Mouse (Mus musculus) right cerebral cortex, postnatal 4 days (tissue): ENCODE results near the gene Pdgfa.

Source experiments
- DNase-seq: peaks from one replicate; pipeline ENCODE4 v3.0.0-alpha.2; 2022

Gene Pdgfa

DNA sequence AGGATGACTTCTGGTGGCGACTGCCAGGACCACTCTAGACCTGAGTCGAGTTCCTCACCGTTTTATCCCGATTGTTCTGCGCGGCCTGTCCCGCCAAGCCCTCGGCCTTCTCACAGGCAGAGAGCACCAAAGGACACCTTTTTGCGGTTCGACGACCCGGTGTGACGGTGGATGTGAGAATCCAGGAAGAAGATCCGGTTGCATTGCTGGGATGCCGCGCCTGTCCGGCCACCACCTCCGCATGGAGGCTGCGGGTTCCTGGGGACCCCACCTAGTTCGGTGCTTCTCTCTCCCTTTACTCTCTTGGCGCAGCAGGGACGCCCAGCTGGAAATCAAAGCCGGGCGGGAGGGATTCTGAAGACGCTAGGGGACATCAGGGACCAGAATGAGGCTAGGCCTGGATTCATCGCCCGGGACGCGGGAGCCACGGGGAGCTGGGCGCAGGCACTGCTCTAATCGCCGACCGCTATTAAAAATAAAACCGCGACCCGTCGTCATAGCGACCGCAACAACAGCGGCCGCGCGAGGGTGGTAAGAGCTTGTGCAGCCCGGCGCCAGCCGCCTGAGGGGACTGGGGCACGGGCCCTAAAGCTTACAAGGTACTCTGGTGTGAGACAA is at the start of gene Pdgfa:
Pdgfa (minus strand) TSS at position 200 of the 618 bp plus-strand sequence.
- peak; percentile 55 for DNase-seq

DNA sequence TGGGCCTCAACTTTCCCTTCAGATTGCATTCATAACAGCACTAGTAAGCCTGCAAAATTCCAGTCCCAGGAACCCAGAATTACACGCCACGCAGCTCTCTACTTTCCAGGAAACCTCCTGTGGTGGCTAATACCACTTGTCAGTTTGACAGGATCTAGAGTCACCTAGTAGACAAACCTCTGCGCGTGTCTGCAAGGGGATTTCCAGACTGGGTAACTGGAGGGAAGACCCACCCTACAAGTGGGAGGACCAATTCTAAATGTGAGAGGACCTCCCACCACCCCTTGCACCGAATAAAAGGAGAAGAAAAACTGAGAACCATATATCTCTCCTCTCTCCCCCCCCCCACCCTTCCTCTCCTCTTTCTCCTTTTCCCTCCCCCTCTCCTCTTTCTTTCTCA is 49.5 kb upstream of the Pdgfa start:
- no peak for DNase-seq

DNA sequence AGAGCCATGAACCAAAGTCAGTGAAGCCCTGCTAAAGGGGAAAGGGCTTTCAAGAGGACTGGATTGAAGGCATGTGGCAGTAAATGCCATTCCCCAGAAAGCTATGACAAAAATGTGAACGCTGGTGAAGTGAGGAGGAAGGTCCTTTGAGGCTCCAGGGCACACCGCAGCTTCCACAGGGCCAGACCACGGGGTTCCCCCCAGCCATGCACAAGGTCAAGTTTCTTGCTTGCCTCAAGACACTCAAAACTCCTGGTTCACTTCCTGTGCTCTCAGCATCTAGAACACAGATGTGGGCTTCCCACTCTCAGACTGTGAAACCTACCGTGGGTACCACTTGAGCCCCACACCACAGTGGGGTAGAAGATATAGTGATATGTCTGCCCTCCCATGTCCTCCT is 46.4 kb upstream of the Pdgfa start:
- no peak for DNase-seq

DNA sequence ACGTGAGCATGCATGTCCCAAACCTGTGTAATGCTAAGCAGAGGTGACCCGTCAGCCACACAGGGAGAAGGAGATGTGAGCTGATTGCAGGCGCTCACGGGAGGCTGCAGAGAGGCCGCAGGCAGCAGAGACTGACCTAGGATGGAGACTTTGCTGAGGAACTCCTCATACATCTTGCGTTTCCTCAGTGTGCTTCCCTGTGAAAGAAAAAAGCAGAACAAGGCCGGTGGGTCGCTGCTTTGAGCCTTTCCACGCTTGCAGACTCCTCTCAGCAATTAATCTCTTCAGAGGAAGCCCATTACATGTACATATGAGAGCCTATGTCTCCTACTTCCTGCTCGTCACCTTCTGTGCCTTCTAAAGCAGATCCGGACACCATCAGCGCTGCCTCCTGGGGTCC is 45.1 kb upstream of the Pdgfa start:
- no peak for DNase-seq

DNA sequence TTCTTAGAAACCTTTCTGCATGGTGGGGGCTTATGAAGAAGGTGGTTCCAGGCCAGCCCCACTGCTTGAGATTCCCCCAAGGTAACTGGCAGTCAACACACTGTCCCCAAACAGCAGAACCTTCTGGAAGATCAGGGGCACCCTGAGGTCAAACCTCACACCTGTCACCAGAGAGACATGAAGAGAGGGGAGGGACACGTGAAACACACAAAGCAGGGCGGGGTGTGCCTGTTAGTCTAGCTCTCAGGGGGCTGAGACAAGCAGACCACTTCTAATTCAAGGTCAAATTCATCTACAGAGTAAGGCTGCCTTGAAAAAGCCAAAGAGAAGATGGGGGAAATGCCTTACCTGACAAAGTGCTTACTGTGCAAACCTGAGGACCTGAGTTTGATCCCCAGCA is 38.0 kb upstream of the Pdgfa start:
- DNase-seq, result no peak

DNA sequence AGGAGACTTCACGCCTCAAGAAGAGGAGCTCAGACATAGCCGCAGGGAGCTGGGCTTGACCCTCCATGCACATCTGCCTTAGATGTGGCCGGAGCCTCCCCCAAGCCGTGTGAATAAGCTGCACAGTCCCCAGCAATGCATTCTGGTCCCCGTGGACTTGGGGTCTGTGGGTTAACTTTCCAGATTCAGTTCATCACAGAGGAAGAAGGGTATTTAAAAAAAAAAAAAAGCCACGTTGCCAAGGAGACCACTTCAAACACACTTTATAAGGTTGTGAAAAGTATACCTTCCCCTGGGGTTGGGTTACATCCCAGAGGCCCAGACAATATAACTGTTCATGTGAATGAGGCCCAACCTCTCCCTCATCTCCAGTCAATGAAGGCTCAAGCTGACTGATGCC is 37.6 kb upstream of the Pdgfa start:
- DNase-seq, result no peak

DNA sequence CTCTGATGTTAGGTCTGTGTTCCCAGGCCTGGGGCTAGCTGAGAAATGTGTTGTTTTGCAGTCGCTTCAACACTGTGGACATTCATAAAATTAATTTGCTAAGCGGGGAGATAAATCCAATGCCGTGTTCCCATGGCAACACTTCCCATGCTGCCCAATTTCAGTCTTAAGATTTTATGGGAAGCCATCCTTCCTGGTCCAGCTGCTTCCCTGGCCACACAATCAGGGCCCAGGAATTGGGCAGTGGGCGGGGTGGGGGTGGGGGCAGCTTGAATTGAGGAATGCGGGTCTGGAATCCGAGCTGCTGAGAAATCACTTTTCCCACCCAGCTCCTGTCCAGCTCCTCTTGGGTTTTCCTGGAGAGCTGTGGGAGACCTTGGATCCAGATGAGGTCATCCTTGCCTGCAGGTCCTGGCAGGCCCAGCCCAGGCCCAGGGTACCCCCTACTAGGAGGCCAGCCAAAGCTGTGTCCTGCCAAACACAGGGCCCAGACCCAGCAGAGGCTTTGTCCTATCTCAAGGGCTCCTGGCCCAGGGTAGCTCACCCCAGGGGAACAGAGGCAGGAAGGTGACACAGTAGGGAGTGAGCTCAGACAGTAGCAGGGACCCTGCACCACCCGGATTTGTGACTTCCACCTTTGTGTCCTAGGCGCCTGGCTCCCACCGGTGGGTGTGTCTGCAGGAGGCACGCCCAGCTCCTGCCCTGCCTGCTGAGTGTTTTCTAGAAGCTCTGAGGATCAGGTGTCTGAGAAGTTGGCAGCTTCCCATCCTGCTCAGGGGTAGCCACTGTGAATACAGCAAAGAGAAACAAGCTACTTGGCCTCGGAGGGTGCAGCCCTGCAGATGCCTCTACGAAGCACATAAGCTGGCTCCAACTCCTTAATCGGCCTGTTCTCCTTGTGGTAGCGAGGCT is 36.5 kb upstream of the Pdgfa start:
- DNase-seq, result no peak

DNA sequence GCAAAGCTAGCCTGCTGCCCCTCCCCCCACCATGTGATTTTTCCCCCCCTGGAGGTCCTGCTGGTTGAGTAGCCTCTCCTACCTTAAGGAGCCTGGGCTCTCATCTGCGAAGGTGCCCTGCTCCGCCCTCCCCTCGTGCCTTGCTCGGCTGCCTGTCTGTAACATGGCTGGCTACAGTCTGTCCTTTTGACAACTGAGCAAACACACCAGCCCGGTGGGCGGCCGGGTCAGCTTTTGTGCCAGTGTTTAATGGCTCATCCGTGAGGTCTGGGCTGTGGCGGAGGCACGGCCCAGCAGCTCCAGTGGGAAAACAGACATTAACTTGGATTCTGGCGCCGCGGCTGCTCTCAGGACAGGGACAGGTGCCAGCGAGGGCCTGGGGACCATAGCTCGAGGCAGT is 30.4 kb upstream of the Pdgfa start:
- no peak for DNase-seq

DNA sequence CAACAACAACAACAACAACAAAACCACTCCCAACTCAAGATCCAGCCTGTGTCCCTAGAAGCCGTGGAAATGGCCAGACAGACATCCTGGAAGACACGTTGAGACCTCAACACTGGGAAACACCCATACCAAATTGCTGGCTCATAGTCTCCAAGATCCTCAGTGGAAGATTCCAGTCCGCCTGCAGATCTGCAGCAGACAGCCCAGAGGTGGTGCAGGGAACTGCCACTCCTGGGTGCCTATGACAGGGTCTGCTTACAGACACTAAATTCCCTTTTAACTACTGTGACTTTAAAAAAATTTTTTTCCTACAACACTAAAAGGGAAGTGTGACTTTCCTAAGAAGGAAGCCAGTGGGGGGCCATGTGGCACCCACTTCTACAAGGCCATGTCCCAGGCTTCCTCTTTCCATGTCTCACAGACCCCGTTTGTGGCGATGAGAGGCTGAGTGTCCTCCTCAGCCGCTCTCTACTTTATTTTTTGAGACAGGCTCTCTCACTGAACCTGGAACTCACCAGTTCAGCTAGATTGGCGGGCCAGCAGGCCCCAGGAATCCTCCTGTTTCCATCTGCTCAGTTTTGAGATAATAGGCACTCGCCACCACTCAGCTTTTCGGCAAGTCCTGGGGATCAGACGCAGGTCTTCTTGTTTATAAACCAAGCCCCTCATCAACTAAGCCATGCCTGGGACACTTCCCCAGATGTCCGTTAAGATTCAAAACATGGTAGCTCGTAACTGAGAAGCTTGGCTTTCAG is 27.4 kb upstream of the Pdgfa start:
- no peak for DNase-seq

DNA sequence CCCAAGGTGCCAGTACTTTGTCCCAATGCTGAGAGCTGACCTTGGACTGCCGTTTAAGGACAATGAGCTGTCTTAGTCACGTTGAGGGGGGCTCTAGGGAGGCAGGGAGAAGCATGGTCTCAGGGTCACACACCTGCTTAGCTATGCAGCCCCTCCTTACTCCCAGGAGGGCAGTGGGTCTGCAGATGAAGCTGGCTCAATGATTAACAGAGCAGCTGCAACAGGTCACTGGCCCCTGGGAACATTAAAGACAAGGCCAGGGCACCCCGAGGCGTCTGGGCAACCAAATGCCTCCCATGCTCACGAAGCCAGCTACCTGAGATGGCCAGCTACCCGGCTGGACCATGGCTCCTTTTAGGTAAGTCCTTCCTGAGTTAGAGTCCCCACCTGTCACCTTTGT is 23.4 kb upstream of the Pdgfa start:
- no peak for DNase-seq

DNA sequence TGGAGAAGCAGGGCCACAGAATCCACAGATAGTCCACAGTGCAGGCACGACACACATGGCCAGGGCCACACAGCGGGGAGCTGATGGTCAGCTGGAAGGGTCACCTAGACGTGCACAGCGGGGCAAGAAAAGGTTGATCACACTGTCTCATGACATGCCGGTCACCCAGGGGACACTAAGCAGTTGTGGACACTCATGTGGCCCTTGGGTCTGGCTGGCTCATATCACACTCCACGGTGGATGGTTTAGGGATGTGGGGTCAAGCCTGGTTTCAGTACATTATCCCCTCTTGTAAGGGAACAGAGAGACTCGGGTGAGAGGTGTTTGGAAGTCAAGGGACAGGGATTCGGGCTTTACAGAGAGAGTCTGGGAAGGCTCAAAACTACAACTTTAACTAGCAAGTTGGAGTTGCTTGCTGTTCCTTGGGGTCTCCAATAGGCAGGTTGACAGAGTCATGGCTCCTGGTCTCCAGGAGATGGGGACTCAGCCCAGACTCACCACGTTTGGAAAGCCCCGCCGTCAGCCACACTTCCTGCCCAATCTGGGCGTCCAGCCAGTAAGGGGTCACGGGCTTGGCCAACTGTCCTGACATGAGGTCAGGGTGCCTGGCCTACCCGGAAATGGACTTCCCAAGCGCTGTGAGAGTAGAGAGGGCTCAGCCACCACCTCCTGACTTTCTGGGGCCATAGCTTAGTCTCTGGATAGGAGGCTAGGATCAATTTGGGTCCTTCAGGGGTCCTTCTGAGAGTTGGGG is 20.4 kb upstream of the Pdgfa start:
- no peak for DNase-seq

DNA sequence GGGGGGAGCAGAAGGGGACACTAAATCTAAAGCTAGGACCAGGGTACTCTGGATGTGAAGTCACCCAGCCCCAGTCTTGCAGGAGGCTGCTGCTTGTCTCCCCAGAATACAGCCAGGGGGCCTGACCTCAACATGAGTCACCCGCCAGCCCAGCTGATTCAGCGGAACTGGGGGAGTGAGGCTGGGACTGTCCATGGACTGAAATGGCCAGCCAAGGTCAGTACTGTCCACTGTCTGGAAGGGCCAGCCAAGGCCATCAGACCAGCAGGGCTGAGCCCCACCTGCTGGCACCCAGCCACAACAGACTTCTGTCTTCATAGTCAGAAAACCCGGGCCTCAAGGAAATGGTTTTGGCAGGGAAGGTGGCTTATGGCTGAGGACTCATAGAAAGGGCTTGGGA is 17.9 kb upstream of the Pdgfa start:
- no peak for DNase-seq

DNA sequence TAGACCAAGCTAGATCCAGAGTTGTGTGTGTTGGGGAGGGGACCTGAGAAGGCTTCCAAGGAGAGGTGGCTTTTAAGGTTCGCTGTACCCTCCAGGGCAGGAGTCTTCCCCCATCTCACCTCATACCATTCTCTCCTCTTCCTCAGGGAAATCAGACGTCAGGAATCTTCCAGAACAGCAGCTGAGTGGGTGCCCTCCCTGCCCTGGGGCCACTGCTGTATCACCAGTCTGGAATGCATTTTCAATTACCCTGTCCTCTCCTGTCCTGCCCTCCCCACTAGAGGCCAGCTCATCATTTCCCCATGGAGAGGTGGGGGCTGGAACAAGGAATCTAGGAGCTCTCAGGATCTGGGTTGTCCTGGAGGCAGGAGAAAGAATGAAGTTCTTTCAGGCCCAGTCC is 13.5 kb upstream of the Pdgfa start:
- DNase-seq, result no peak

DNA sequence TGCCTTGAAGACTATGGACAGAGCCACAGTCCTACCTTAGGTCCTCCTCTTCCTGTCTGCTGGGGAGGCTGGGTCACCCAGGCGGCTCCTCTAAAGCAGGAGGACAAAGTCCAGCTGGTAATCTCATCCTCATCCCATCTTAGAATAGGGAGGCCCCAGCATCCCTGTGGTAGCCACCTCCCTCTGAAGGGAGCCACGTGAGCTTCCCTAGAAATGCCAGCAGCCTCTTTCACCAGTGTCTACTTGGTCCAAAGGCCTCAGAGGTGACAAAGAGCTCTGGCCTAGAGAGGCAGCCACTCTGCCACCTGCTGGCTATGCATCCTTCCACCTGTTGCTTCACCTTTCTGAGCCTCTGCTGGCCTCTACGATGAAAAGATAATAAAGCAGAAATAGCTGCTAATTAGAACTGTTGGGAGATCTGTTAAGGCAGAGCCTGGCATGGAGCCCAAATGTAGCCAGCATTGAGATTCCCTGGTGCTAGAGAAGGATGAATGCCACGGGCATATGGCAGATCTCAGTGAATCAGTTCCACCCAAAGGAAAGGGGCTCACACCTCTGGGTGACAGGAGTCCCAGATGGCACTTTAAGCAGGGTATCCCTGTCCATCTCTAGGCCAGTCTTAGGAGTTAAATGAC is 10.1 kb upstream of the Pdgfa start:
- DNase-seq, result no peak

DNA sequence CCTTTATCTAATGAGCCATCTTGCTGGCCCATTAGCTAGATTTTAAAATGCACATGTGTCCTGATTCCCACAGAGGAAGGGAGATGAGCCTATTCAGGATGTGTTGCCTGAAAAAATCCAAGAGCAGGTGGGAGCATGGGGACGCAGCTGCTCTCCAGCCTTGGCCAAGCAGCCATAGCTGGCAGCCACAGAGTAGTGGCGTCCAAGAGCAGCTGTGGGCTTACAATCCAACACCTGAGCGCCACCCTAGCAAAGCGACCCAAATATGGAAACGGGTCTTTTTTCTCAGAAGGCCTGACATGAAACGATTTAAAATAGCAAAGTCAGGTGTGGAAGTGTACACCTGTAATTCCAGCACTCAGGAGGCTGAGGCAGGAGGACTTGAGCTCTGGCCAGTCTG is 7.4 kb upstream of the Pdgfa start:
- no peak for DNase-seq

DNA sequence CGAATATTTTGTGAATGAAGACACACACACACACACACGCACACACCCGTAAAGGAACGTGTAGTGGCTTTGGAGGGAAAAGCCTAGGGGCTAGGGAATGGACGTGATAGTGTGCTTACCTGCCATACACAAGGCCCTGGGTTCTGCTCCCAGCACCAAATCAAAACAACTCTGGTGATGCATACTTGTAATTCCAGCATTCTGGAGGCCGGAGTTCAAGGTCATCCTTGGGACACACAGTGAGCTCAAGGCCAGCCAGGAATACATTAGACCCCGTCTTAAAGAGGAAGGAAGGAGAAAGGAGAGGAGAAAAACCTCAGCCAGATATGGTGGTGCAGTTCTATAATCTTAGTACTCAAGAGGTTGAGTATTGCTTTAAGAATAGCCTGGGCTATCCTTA is 2.5 kb upstream of the Pdgfa start:
- no peak for DNase-seq

DNA sequence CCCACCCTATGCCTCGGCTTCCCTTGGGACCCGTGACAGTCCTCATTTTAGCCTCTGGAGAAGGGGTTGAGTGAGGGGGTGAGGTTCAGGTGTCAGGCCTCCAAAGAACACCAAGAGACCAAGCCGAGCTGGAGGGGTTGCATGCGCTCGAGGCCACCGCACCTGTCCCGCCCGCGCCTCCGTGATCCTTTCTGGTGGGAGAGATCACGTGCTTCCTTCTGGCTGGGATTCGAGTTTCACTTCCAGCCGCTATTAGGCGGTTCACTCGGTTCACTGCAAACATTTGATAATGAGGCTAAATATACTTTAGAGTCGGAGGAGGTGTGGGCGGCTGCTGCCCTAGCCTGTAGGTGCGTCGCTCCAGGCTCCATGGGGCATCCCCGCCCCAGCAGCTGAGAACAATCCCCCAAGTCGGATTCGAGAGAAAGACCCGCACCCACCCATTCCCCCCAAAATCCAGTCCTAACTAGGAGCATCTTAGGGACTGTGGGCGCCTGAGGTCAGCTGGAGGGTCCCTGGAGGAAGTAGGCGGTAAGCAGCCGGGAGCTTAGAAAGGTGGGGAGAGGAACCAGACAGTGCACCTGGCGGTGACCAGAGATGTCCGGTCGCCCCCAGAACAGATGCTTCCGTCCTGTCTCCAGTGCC is 888 bp upstream of the Pdgfa start:
- no peak for DNase-seq

DNA sequence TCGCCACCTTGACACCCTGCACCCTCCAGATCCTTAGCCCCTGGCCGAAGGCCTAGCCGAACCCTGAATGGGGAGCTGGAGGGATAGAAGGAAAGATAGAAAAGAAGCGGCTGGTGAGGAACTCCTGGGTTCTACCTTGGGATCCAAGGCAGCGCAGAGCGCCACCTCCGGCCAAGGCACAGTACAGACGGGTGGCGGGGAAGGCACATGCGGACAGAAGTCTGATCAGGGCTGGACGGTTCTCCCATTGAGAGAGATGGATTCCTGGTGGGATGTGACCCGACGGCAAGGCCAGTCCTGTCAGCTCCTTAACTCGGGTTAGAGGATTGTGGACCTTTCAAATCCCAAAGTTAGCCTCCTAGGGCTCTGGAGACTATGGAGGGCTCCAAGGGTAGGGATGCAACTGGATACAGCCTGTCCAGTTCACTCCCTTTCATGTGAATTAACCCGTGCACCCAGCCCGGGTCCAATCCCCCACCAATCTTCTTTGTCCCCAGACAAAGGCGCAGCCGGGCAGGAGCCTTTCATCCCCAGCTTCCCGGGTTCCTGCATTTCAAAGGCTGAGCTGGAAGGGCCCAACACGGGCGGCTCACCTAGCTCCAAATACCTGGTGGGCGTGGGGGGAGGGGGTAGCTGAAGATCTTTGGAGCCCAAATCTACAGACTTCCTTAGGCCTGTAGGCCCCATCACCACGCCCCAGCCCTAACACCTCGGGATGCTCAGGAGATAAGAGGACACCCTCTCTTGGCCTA is 672 bp downstream of the Pdgfa start:
- peak; percentile 57 for DNase-seq

DNA sequence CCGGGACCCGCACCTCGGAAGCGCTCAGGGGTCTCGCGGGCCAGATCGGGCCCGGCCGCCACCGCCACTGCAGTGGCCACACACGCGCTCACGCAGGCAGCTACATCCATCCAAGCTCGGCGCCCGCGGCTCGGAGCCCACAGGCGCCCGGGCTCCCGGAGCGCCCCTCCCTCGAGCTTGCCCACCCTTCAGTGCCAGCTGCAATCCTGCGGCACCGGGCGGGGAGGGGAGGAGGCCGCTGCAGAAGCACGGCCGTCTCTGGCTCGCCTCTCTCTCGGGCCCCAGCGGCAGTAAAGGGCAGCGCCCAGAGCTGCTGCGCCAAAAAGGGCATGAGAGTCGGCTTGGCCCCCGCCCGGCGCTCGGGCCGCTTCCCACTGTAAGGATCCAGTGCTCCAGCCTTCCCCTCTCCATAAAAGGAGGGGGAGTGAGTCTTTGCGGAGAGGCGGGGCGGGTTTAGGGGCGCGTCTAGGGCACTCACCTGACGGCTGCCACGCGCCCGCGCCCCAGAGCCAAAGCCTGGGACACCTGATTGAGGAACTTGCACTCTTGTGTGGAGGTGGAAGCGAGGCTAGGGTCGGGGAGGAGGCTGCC is 1.4 kb downstream of the Pdgfa start:
- peak; percentile 71 for DNase-seq

DNA sequence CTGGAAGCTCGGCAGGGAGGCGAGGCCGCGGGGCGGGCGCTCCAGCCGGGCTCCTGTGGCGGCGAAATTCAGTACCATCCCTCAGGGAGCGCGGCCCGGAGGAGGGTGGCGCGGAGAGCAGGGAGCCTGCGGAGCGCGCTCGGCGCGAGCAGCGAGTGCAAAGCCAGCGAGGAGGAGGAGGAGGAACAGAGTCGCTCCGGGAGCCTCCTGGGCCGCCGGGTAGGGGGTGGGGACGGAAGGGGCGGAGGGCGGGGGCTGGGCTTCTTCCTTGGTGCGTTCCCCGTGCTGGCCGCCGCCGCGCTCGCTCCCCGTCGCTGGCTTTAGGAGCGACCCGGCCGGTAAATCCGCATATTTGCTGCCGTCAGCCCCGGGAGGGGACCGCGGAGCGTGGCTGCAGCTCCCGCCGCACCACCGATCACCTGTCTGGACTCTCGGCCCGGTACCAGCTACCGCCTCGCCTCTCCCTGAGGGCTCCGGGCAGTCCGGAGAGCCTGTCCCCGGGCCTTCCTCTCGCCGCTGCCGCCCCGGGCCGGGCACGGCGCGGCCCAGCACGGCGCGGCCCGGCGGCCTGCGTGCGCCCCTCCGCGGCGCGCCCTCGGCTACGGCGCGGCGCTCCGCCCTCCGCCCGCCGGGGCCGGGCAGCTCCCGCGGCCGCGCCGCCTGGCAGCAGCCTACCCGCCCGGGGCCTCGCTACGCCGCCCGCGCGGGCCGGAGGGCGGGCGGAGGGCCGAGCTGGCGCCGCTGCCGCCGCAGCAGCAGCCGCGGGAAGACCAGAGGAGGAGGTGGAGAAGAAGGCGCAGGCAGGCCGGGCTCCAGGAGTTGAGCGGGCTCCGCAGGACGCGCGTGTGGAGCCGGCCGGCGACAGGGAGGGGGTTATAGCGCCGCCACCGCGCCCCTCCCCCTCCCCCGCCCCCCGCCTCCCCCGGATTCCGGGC is 2.1 kb downstream of the Pdgfa start:
- DNase-seq, result peak; percentile 77
